Mouse (Mus musculus) monocyte, adult 59 days (primary cell): Measurements from ENCODE around the gene Gm29666. TPM values are rescaled to one million over a fixed set of nuclear protein-coding genes. Genes with fewer than 3 reads are reported as not detected.

Experiments
- total RNA-seq, 2 experiments: library from RNA; stranded (reverse); gene quantifications; one replicate each; pipeline ENCODE4 v1.2.4; 2023

The Gm29666 gene
- under 1 TPM; 0.18 to 0.24 TPM for total RNA-seq

DNA sequence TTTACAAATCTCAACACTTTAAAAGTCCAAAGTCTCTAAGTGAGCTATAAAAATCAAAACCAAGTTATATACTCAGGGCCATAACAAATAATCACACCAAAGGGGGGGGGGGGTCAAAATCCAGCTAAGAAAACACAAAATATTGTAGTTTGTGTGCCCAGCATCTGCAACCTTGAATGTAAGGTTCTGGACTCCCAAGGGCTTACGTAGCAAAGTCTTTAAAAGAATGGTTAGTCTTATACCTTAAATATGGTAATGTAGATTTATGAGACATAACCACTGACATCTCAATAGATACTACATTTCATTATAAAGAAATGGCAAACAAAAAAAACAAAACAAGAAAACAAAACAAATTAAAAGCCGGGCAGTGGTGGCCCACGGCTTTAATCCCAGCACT is at the start of gene Gm29666:
Gene Gm29666, minus strand, starts transcription at position 101 of the 400 bp plus-strand sequence.

DNA sequence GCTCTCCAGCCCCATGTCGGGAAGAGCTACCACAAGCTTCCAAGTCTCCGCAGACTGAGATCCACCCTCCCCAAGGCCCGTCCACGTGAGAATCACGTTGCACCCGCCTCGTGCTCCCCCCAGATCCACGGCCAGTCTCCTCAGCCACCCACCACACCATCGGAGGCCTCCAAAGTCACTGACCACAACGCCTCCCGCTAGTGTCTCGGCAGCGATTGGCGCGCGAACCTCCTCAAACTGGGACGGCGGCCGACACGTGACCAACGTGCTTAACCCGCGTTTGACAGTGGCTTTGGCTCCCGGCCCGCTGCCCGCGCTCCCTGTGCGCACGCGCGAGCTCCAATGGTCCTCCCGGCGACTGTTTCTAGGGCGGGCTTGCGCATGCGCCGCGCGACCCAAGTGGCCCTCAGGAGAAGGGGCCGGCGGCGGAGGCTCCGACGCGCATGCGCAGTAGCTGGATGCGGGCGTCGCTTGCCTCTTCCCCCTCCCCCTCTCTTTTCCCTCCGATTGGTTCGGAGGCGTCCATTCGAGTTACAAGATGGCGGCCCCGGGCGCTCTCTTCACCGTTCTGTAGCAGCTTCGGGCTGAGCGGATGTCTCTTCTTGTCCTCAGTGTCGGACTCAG is 3.2 kb upstream of the Gm29666 start, which contains the start of gene Nup50:
Gene Nup50, plus strand, starts transcription at position 528 of the 624 bp plus-strand sequence.

Other genes starting within 250 kb of the Gm29666 start
- gene Arhgap8, start 200.0 kb downstream of the Gm29666 start, total RNA-seq: not detected
- 1 to 10 TPM; 1.9 to 4.0 TPM for gene Phf21b, start 64.0 kb downstream of the Gm29666 start, total RNA-seq
- 10 to 100 TPM; 29.9 to 32.0 TPM for gene Nup50, start 3.4 kb upstream of the Gm29666 start, total RNA-seq
- 100 to 1,000 TPM; 169 to 186 TPM for gene 5031439G07Rik, start 68.5 kb upstream of the Gm29666 start, total RNA-seq
- gene Upk3a, start 97.1 kb upstream of the Gm29666 start, total RNA-seq: not detected
- 1 to 10 TPM; 6.7 to 8.8 TPM for gene Fam118a, start 108.9 kb upstream of the Gm29666 start, total RNA-seq
- gene Smc1b, start 211.9 kb upstream of the Gm29666 start, total RNA-seq: 1 to 10 TPM; 5.8 to 8.4 TPM
- not detected for gene Ribc2, start 212.0 kb upstream of the Gm29666 start, total RNA-seq